Mouse (Mus musculus) stomach, postnatal 0 days (tissue): ENCODE measurements at regions not wholly inside any gene's neighbourhood (a gene's known extent, or its start where the extent isn't known, plus 50 kb on each side); places are given as distances from the start of the nearest gene placed in this dataset.

Experiments
- CTCF ChIP-seq: IDR thresholded peaks from 2 replicates; pipeline ENCODE4 v1.5.1; 2016; ENCODE audit warnings: antibody characterized with exemption, low read depth, mild to moderate bottlenecking, moderate library complexity
- EP300 ChIP-seq: optimal IDR thresholded peaks from 2 replicates; pipeline ENCODE3; 2016; ENCODE audit warnings: antibody characterized with exemption

- no peak for TF ChIP-seq CTCF
- no peak for TF ChIP-seq EP300
Observed at GRCm38 (mm10) chr10:99359439-99359866, 96.4 kb downstream of the Dusp6 start.
